Mouse (Mus musculus): ENCODE data around the gene Tpst2. TPM values are rescaled to one million over a fixed set of nuclear protein-coding genes. Genes with fewer than 3 reads are reported as not detected.

Gene Tpst2
- total and polyA plus RNA-seq, 3 experiments, result 32.9 to 156 (median 55.7) TPM

DNA sequence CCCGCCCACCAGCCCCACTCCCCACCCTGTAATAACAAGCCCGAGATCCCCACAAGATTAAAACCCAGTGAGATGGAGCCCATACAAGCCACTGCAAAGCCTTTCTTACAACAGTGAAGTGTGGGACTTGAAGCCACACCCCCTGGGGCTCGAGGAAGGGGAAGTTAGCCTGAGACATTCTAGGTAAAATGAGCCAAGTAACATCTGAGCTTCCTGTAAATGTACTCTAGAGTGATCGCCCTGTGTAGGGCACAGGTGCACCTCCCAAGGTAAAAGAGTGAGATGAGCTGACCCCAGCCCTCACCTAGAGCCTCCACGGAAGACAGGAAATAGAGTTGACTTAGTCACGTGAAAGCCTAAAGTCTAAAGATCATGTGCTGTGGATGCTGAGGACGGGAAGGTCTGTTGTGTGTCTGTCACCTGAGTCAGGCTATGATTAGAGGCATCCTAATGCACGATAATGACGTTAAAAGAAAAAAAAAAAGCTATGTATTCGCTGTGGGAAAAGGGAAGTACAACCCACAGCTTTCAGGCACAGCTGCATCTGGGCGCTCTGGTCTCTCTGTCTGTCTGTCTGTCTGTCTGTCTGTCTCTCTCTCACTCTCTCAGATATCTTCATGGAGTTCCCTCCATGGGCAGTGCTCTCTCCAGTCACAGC lies 10.6 kb downstream of the Tpst2 start:
- TF ChIP-seq GATA1 (IDR thresholded peaks at IDR 0.05; ENCODE audit: borderline replicate concordance, low read length), result no peak
- no peak for TF ChIP-seq GATA2 (IDR thresholded peaks at IDR 0.05; ENCODE audit: borderline replicate concordance, low read depth, low read length)
- no peak for TF ChIP-seq CTCF (IDR thresholded peaks at IDR 0.05; ENCODE audit: low read depth, low read length)
- TF ChIP-seq POLR2AphosphoS5 (IDR thresholded peaks at IDR 0.05; ENCODE audit: insufficient replicate concordance, low read depth, low read length), result no peak
- no peak for TF ChIP-seq TAL1 (conservative IDR thresholded peaks at IDR 0.05; ENCODE audit: low read depth, low read length)
- H3K4me1 ChIP-seq (ENCODE audit: insufficient read depth, low read depth, low read length), result peaks cover 98% of the 10 kb centered on the region
- H3K9me3 ChIP-seq (replicated peaks), result no peaks in the 10 kb centered on the region
- peaks cover 84% of the 10 kb centered on the region for H3K36me3 ChIP-seq (replicated peaks)
- peak overlapping the region; percentile 43; the same call in 1 of the 2 replicates for H3K4me3 ChIP-seq (ENCODE audit: low read depth, low read length)
- H3K27me3 ChIP-seq (ENCODE audit: insufficient read depth, low read length), result no peaks in the 10 kb centered on the region
- ATAC-seq (ENCODE audit: extremely low read depth, insufficient number of reproducible peaks, low FRiP score, poor library complexity, severe bottlenecking), result peak; percentile 50
- peak; percentile 71 for DNase-seq (ENCODE audit: low spot score)

DNA sequence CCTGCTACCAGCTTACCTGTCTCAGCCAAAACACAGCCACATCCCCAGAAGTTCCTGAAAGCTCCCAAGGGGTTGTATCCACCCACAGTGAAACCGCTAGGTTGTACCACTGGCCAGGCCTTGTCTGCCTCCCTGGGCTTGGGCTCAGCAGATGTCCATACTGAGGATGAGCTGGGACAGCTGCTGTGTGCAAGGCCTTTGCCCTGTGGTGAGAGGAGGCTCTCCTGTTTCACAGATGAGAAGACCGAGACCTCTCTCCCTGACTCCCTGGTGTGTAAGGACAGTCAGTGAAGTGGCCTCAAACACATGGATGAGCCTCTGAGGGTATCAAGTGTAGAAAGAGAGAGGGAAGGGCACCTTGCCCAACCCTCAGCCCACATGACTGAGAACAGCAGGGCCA lies 11.2 kb downstream of the Tpst2 start:
- Histone ChIP-seq H3K27me3 (ENCODE audit: insufficient read depth, low read length) (no peaks in the 10 kb centered on the region), H3K4me1 (ENCODE audit: insufficient read depth, low read depth, low read length) (peaks cover 98% of the 10 kb centered on the region), H3K36me3 (replicated peaks) (peaks cover 86% of the 10 kb centered on the region), H3K9me3 (replicated peaks) (no peaks in the 10 kb centered on the region), H3K4me3 (ENCODE audit: low read depth, low read length) (peak overlapping the region; percentile 43; the same call in 1 of the 2 replicates)
- TF ChIP-seq GATA1 (IDR thresholded peaks at IDR 0.05; ENCODE audit: borderline replicate concordance, low read length) (no peak), POLR2AphosphoS5 (IDR thresholded peaks at IDR 0.05; ENCODE audit: insufficient replicate concordance, low read depth, low read length) (no peak), TAL1 (conservative IDR thresholded peaks at IDR 0.05; ENCODE audit: low read depth, low read length) (no peak), GATA2 (IDR thresholded peaks at IDR 0.05; ENCODE audit: borderline replicate concordance, low read depth, low read length) (no peak), CTCF (IDR thresholded peaks at IDR 0.05; ENCODE audit: low read depth, low read length) (no peak)
- DNase-seq (ENCODE audit: low spot score) (no peak), ATAC-seq (ENCODE audit: extremely low read depth, insufficient number of reproducible peaks, low FRiP score, poor library complexity, severe bottlenecking) (no peak)

DNA sequence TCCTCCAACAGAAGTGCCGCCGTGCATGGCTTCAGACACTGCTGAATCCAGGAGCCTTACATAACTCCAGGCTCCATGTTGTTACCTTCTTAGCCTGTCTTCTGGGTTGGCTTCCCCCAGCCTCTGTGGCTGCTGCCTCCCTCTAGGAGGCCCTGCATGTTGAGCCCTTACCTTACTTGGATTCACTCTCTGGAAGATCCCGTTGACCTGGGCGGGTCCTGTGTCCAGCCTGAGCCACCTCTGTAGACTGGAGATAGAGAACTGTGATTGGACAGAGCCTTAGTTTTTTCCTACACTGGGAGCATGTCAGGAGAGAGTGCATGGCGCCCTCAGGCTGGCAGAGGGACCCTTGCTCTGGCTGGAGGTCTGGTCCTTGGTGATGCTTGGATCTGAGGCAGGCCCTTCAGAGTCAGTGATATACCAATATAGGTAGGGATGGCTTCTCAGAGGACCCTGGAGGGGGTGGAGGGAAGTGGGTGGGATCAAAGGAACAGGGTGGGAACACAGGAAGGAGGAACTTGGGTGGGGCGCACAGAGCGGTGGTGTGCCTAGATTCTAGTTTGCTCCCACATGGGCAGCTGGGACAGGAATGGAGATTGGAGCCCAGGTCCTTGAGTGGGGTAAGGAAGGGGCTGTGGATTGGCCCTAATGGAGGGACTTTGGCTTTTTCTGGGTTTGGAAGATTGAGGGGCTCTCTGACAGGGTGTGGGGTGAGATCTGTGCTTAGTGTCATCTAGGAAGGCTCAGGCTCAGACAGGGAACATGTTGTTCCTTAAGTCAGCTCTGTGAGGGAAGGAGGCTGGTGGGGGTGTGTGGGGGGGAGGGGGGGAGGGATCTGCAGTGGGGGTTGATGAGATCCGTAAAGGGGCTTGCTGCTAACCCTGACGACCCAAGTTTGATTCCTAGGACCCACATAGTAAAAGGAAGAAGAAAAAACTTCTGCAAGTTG lies 12.0 kb downstream of the Tpst2 start:
- Histone ChIP-seq H3K36me3 (replicated peaks) (peaks cover 86% of the 10 kb centered on the region), H3K9me3 (replicated peaks) (no peaks in the 10 kb centered on the region), H3K27me3 (ENCODE audit: insufficient read depth, low read length) (no peaks in the 10 kb centered on the region), H3K4me1 (ENCODE audit: insufficient read depth, low read depth, low read length) (peaks cover 98% of the 10 kb centered on the region), H3K4me3 (ENCODE audit: low read depth, low read length) (peak overlapping the region; percentile 43; the same call in 1 of the 2 replicates)
- no peak for DNase-seq (ENCODE audit: low spot score)
- no peak for ATAC-seq (ENCODE audit: extremely low read depth, insufficient number of reproducible peaks, low FRiP score, poor library complexity, severe bottlenecking)
- TF ChIP-seq TAL1 (conservative IDR thresholded peaks at IDR 0.05; ENCODE audit: low read depth, low read length), result no peak
- TF ChIP-seq GATA1 (IDR thresholded peaks at IDR 0.05; ENCODE audit: borderline replicate concordance, low read length), result no peak
- TF ChIP-seq POLR2AphosphoS5 (IDR thresholded peaks at IDR 0.05; ENCODE audit: insufficient replicate concordance, low read depth, low read length), result no peak

DNA sequence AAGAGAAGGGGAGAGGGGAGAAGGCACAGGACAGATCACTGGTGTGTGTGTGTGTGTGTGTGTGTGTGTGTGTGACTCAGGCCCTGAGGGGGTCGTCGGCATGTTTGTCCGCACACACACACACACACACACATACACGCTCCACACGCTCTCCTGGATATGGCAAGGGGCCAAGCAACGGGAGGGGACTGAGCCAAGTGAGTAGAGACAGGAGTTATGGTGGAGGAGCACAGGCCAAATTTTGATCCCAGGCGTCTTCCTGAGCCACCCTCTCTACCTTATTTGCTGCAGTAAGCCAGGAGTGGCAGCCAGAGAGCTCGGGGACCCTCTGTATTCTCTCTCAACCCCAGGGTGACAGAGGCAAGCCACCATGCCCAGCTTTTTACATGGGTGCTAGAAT lies 12.7 kb downstream of the Tpst2 start:
- H3K9me3 ChIP-seq (replicated peaks), result no peaks in the 10 kb centered on the region
- peaks cover 83% of the 10 kb centered on the region for H3K36me3 ChIP-seq (replicated peaks)
- no peak for TF ChIP-seq GATA1 (IDR thresholded peaks at IDR 0.05; ENCODE audit: borderline replicate concordance, low read length)
- no peak for TF ChIP-seq GATA2 (IDR thresholded peaks at IDR 0.05; ENCODE audit: borderline replicate concordance, low read depth, low read length)
- no peak for TF ChIP-seq POLR2AphosphoS5 (IDR thresholded peaks at IDR 0.05; ENCODE audit: insufficient replicate concordance, low read depth, low read length)
- TF ChIP-seq CTCF (IDR thresholded peaks at IDR 0.05; ENCODE audit: low read depth, low read length), result no peak
- no peak for TF ChIP-seq TAL1 (conservative IDR thresholded peaks at IDR 0.05; ENCODE audit: low read depth, low read length)
- DNase-seq (ENCODE audit: low spot score) (no peak), ATAC-seq (ENCODE audit: extremely low read depth, insufficient number of reproducible peaks, low FRiP score, poor library complexity, severe bottlenecking) (no peak)
- H3K4me3 ChIP-seq (ENCODE audit: low read depth, low read length), result no peak overlapping the region; the same call in 1 of the 2 replicates
- no peaks in the 10 kb centered on the region for H3K27me3 ChIP-seq (ENCODE audit: insufficient read depth, low read length)
- H3K4me1 ChIP-seq (ENCODE audit: insufficient read depth, low read depth, low read length), result peaks cover 98% of the 10 kb centered on the region

GRCm38 (mm10) chr5:112289819-112290535 lies 13.5 kb downstream of the Tpst2 start:
- TF ChIP-seq GATA1 (IDR thresholded peaks at IDR 0.05; ENCODE audit: borderline replicate concordance, low read length) (no peak), POLR2AphosphoS5 (IDR thresholded peaks at IDR 0.05; ENCODE audit: insufficient replicate concordance, low read depth, low read length) (no peak), CTCF (IDR thresholded peaks at IDR 0.05; ENCODE audit: low read depth, low read length) (no peak)
- H3K36me3 ChIP-seq (replicated peaks), result peaks cover 83% of the 10 kb centered on the region
- ATAC-seq (ENCODE audit: extremely low read depth, insufficient number of reproducible peaks, low FRiP score, poor library complexity, severe bottlenecking) (no peak), DNase-seq (ENCODE audit: low spot score) (no peak)
- H3K4me1 ChIP-seq (ENCODE audit: insufficient read depth, low read depth, low read length), result peaks cover 98% of the 10 kb centered on the region
- no peak overlapping the region for H3K4me3 ChIP-seq (ENCODE audit: low read depth, low read length)
- H3K9me3 ChIP-seq (replicated peaks), result no peaks in the 10 kb centered on the region
- no peaks in the 10 kb centered on the region for H3K27me3 ChIP-seq (ENCODE audit: insufficient read depth, low read length)

GRCm38 (mm10) chr5:112290536-112290880 lies 14.0 kb downstream of the Tpst2 start:
- H3K9me3 ChIP-seq (replicated peaks), result no peaks in the 10 kb centered on the region
- DNase-seq (ENCODE audit: low spot score), result no peak
- H3K4me3 ChIP-seq (ENCODE audit: low read depth, low read length), result no peak overlapping the region
- H3K27me3 ChIP-seq (ENCODE audit: insufficient read depth, low read length), result no peaks in the 10 kb centered on the region
- TF ChIP-seq CTCF (IDR thresholded peaks at IDR 0.05; ENCODE audit: low read depth, low read length) (no peak), TAL1 (conservative IDR thresholded peaks at IDR 0.05; ENCODE audit: low read depth, low read length) (no peak), POLR2AphosphoS5 (IDR thresholded peaks at IDR 0.05; ENCODE audit: insufficient replicate concordance, low read depth, low read length) (no peak), GATA2 (IDR thresholded peaks at IDR 0.05; ENCODE audit: borderline replicate concordance, low read depth, low read length) (no peak), GATA1 (IDR thresholded peaks at IDR 0.05; ENCODE audit: borderline replicate concordance, low read length) (no peak)
- peaks cover 98% of the 10 kb centered on the region for H3K4me1 ChIP-seq (ENCODE audit: insufficient read depth, low read depth, low read length)
- peaks cover 83% of the 10 kb centered on the region for H3K36me3 ChIP-seq (replicated peaks)
- ATAC-seq (ENCODE audit: extremely low read depth, insufficient number of reproducible peaks, low FRiP score, poor library complexity, severe bottlenecking), result no peak

Measured in G1E (cell line).